Mouse (Mus musculus): Measurements from ENCODE around the gene Phc2.
A peak's percentile ranks its signal among the peaks of the same experiment; 100 is the strongest.
"Not testable (repeated sequence)": the region's sequence is repeated elsewhere in the genome, so short reads cannot be mapped to it uniquely, and the experiment has no call there.

Gene Phc2

DNA sequence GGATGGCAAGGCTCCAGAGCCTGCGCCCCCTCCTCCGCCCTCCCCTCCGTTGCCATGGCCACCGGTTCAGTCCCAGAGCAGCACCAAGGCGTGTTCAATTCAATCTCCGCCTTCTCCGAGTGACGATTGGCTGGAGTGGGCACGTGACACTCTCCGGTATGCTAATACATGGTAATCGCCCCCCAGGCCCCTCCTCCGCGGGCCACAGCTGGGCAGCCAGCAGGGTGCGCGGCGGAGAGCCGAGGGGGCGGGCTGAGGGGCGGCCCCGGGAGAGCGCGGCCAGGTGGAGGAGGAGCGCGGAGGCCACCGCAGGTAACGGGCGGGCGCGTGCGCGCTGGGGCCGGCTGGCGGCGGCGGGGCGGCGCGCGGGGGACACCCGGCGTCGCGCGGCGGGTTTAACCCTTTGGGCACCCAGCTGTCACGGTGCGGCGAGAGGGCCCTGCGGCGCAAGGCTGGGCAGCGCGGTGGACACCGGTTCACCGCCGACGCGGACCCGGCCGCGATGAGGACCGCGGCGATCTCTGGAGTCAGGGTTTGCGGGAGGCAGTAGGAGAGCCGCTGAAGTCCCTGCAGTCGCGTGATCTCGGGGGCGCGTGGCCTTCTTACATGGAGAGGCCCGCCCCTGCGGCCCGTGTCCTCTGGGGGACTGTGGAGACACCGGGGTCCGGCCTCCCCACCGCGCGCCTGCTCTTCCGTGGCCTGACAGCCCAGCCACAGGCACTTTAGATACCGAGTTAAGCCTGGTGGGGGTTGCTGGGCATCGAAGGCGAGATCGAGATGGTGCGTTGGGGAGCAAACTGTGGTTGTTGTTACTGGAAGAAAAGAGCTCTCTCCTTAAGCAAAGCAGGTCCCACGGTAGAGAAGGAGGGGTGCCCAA lies at the start of gene Phc2:
TSS of gene Phc2 (plus strand) at position 198 of the 877 bp plus-strand sequence.
- DNase-seq = peak; percentile 96

- DNase-seq = no peak
Observed at GRCm38 (mm10) chr4:128606586-128606985, 47.9 kb upstream of the Phc2 start.

DNA sequence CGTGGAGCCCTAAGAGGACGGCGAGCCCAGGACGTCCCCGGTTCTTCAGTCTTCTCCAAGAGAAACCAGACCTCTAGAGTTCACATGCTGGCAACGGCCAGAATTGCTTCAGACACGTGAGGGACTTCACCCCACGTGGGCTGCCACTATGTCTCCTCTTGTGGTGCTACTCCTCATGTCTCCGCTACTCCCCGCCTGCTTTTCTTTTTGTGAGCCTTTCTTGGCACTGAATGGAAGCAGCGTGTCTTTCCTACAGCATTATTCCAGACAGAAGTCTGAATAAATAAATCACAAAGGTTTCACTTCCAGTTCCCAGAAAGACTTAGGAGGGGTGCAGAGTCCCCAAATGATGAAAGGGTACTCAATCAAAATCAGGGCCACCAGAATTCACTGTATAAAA lies 46.8 kb upstream of the Phc2 start:
- no peak for DNase-seq

GRCm38 (mm10) chr4:128609276-128609924 lies 45.1 kb upstream of the Phc2 start:
- DNase-seq = no peak

DNA sequence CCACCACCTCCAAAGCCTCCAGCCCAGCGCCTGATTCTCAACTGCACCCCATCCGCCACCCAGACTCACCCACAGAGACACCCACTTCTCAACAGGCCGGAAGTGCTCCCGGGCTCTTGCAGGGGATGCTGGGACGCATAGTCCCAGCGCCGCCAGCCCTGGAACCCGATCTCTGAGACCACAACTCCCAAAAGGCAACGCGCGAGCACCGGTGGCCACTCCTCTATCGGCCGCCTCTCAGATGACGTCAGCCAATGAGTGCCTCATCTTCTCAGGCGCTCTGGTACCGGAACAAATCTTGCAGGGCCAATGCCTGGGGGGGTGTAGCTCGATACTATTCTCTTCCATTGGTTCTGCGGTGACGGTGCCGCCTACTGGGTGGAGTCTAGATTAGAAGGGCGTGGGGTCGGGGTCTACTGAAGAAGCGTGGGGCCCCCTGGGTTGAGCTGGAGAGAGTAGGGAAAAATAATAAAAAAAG lies 44.5 kb upstream of the Phc2 start, which contains the start of gene Zscan20:
TSS of gene Zscan20 (minus strand) at position 174 of the 478 bp plus-strand sequence.
- peak; percentile 92 for DNase-seq

GRCm38 (mm10) chr4:128610706-128611105 lies 43.8 kb upstream of the Phc2 start:
- peak; percentile 36 for DNase-seq

DNA sequence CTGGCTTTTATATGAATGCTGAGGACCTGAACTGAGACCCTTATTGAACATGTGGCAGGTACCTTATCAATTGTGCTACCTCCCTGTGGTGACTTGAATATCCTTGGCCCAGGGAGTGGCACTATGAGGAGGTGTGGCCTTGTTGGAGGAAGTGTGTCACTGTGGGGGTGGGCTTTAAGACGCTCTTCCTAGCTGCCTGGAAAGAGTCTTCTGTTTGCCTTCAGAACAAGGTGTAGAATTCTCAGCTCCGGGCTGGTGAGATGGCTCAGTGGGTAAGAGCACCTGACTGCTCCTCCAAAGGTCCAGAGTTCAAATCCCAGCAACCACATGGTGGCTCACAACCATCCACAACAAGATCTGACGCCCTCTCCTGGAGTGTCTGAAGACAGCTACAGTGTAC lies 42.8 kb upstream of the Phc2 start:
- DNase-seq = not testable (repeated sequence)

DNA sequence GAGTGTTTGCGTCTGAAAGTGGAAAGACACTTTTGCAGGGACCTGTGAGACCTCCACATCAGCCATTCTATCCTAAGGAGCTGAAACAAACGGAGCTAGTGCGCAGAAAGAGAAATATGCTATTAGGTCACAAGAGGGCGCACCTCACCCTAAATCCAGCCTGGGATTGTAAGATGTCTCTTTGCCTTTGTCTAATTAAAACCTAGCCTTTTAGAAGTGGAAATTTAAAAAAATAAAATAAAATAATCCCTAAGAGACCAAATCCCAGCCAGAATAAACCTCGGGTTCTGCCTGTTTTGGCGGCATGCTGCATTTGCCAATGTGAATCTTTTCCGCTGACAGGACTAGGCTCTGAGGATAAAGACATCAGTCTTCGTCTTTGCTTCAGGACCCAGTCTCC lies 41.2 kb upstream of the Phc2 start:
- peak; percentile 56 for DNase-seq

GRCm38 (mm10) chr4:128615761-128616160 lies 38.7 kb upstream of the Phc2 start:
- DNase-seq = peak; percentile 60

GRCm38 (mm10) chr4:128617363-128618120 lies 37.0 kb upstream of the Phc2 start:
- DNase-seq = peak; percentile 63

GRCm38 (mm10) chr4:128618246-128618911 lies 36.1 kb upstream of the Phc2 start, which contains the start of gene Tlr12:
Gene Tlr12 (minus strand): TSS chr4:128618619.
- peak; percentile 78 for DNase-seq

DNA sequence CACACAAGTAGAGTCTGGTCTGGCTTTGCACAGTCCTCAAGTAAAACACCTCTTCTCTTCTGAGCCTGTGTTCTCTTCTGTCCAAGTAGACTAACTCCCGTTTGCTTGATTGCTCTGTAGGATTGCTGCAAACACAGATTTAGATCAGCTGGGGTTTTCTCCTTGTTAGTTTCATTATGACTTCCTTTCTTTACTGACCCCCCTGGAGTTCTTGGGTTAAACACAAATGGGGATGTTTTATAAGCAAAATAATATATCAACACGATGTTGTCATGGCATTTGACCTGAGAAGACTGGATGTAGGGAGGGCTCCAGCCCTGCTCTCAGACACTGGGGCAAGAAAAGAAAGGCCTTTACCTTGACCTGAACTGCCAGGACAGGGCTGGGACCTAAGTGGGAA lies 35.5 kb upstream of the Phc2 start:
- no peak for DNase-seq

- no peak for DNase-seq
Observed at GRCm38 (mm10) chr4:128620572-128620971, 33.9 kb upstream of the Phc2 start.

- no peak for DNase-seq
Observed at GRCm38 (mm10) chr4:128621109-128621508, 33.4 kb upstream of the Phc2 start.

GRCm38 (mm10) chr4:128635451-128635850 lies 19.1 kb upstream of the Phc2 start:
- DNase-seq = no peak

DNA sequence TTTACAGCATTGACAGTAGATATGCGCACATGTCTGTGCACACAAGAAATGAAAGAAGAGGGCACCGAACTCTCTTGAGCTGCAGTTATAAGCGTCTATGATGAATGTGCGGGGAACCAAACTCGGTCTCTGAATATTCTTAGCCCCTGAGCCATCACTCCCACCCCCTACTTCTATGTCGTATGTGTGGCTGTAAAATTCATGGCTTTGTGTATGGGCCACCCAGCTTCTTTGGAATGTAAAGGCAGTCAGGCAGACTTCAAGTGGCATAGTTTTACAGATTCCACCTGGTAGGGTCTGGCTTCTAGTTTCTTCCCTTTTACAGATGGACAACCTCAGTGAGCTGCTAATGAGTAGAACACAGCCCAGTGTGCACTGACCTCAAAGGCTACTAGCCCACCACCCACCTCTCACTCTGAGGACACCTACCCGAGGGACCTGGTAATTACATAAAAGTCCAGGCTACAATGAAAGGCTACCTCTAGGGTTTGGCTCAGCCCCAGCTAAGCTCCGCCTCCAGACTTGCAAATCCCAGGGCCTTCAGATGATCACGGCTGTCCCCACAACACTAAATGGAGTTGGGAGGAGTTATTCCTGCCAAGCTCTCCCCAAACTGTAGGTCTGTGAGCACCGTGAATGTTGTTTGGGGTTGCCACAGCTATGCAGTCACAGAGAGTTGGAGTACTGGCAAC lies 18.5 kb upstream of the Phc2 start:
- DNase-seq = no peak

DNA sequence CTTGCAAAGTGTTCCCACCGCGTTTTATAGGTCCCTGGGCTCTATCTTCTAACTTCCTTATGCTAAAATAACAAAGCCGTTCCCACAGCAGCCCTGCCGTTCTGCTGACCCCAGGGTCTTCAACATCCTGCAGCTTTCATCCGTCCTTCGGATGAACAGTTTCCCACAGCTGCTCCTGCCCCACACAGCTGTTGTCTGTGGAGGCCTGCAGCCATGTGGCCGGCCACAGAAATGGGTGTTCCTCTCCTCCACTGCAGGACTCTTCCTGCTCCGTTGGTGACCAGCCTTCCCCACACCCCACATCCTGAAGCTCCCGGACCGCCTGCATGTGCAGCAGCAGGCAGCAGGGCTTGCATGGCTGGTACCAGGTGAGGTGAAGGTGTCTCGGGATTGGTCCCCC lies 17.3 kb upstream of the Phc2 start:
- peak; percentile 25 for DNase-seq

DNA sequence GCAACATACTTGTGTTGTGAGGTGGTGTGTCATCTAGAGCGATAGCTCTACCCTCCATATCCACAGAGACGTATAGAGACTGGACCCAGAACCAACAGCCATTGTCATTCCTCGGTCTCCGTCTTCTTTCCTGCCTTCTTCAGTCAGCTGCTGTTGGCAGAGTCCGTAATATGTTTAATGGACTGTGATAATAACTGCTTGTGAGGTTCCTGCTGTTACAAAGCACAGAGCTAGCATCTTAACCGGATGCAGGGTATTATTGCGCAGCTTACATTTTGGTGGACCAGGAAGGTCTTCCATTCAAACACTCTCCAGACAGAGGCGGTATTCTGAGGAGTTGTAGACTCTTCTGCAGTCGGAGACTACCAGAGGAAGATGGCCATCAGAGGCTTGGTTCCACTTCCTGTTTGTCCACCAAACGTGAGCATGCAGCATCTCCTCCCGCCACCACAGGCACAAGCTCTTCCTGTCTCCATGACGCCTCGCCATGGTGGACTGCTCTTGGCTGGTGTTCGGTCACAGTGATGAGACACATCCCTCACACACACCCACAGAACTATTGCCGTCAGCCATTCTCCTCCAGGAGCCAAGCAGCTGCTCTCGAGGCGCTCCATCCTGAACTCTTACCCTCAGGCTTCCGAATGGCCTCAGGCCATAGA lies 16.1 kb upstream of the Phc2 start:
- DNase-seq = no peak

- no peak for DNase-seq
Observed at GRCm38 (mm10) chr4:128641766-128642717, 12.5 kb upstream of the Phc2 start.

DNA sequence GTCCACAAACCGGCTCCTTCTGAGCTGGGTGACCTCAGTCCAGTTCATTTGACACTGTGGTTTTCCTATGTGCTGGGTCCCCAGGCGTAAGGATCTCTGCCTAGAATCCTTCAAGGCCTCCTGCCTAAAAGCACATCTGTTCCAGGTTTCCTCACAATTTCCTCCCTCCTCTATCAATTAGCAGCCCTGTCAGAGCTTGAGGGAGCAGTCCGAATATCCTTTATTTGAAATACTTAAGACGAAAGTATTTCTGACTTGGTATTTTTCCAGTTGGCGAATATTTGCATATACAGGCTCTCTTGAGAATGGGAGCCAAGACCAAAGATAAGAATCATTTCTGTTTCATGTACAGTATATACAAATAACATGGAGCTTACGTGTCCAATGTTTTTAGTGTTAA lies 8.6 kb upstream of the Phc2 start:
- DNase-seq = no peak

Measured in thymus, postnatal 4 days (tissue).